Mouse (Mus musculus): Measurements from ENCODE around the gene Rer1. TPM values are rescaled to one million over a fixed set of nuclear protein-coding genes. Genes with fewer than 3 reads are reported as not detected.

Gene Rer1
- polyA plus RNA-seq, 1 experiment: 37.7 TPM

DNA sequence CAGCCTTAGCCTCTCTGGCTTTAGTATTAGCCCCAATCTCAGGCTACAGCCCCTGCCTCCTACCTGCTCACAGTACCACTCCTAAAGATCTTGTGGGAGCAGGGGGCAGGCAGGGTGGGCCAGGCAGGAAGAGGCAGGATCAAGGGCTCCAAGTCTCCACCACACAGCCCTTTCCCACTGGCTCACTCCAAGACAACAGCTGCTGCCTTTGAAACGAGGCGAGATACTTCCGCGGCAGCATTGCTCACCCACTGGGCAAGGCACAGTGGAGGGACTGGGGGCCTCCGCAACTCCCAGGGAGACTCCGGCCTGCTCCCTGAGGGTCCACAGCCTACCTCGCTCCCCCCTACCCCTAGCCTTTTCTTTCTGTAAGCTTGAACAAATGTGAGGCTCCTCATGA is 52.0 kb downstream of the Rer1 start:
- no peak for TF ChIP-seq POLR2A (IDR thresholded peaks at IDR 0.05; ENCODE audit: low read depth, low read length)
- TF ChIP-seq CTCF (IDR thresholded peaks at IDR 0.05; ENCODE audit: extremely low read depth, insufficient read depth, insufficient read length, insufficient replicate concordance): no peak
- Histone ChIP-seq H3K27ac (ENCODE audit: insufficient read depth, low read length) (no peak overlapping the region), H3K36me3 (ENCODE audit: control insufficient read depth, insufficient read depth, low read length) (no peaks in the 10 kb centered on the region), H3K4me1 (ENCODE audit: control insufficient read depth, insufficient read depth, insufficient read length) (no peaks in the 10 kb centered on the region), H3K27me3 (ENCODE audit: control insufficient read depth, insufficient read depth, low read length) (no peaks in the 10 kb centered on the region), H3K4me3 (ENCODE audit: extremely low read depth, insufficient read depth, insufficient read length) (no peak overlapping the region)
- DNase-seq (ENCODE audit: low read depth in 1 of 2, low spot score in 2 of 2): no peak
- WGBS: 40% methylated on average over 7 of the region's 7 CpGs

DNA sequence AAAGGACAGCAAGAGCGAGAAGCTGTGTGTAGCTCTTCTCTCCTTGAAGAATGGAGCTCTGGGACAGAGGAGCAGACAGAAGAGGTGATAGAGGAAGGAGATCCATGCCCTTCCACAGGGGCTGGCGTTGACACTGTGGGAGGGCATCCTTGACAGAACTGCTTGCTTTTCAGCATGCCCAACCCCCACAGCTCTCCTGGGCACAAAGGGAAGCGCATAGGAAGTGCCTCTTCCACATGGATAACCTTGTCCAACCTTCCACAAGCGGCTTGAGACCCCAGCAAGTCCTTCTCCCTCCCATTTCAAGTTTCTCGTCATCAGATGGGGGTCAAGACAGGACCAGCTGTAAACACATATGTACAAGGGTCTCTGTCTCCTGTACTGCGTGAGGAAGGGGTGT is 53.1 kb downstream of the Rer1 start:
- no peaks in the 10 kb centered on the region for H3K4me1 ChIP-seq (ENCODE audit: control insufficient read depth, insufficient read depth, insufficient read length)
- TF ChIP-seq POLR2A (IDR thresholded peaks at IDR 0.05; ENCODE audit: low read depth, low read length): no peak
- TF ChIP-seq CTCF (IDR thresholded peaks at IDR 0.05; ENCODE audit: extremely low read depth, insufficient read depth, insufficient read length, insufficient replicate concordance): no peak
- no peak overlapping the region for H3K4me3 ChIP-seq (ENCODE audit: extremely low read depth, insufficient read depth, insufficient read length)
- H3K27me3 ChIP-seq (ENCODE audit: control insufficient read depth, insufficient read depth, low read length): no peaks in the 10 kb centered on the region
- WGBS: 43% methylated on average over 6 of the region's 6 CpGs
- no peaks in the 10 kb centered on the region for H3K36me3 ChIP-seq (ENCODE audit: control insufficient read depth, insufficient read depth, low read length)
- H3K27ac ChIP-seq (ENCODE audit: insufficient read depth, low read length): no peak overlapping the region
- DNase-seq (ENCODE audit: low read depth in 1 of 2, low spot score in 2 of 2): no peak

DNA sequence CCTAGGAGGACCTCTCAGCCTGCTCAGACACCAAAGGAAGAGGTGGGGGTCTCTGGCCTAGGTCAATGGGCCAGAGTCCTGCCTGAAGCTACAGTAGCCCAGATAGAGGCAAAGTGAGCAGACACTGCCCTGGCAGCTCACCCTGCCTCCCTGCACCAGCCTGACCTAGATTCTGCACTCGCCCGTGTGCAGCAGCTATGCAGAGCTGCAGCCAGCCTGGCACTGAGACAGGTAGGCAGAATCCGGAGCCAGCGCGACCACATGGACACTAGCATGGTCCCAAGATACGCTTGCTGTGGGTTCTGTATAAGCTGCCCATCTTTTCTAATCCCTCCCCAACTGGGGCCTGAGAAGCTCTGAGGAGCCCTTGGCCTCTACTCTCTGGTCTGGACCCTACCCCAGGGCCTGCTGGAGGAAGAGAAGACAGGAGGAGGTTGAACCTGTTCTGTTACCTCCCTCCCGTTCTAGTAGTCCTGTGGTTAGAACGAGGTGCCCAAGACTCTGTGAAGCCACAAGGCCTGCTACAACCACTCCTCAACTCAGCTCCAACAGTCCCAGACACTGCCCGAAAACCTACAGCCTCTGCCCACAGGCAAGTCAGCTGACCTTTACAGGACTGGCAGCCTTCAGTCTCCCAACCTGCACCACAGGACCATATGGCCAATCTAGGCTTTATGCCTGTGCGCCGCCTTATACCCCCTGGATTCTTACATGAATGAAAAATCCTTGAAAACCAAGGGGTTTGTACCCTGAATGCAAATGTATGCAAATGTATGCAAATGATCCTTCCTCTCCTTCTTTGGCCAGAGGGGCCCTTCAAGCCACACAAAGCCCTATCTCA is 61.8 kb downstream of the Rer1 start:
- H3K27ac ChIP-seq (ENCODE audit: insufficient read depth, low read length): no peak overlapping the region
- WGBS: 86% methylated on average over 11 of the region's 11 CpGs
- H3K27me3 ChIP-seq (ENCODE audit: control insufficient read depth, insufficient read depth, low read length): no peaks in the 10 kb centered on the region
- H3K36me3 ChIP-seq (ENCODE audit: control insufficient read depth, insufficient read depth, low read length): no peaks in the 10 kb centered on the region
- H3K4me1 ChIP-seq (ENCODE audit: control insufficient read depth, insufficient read depth, insufficient read length): no peaks in the 10 kb centered on the region
- DNase-seq (ENCODE audit: low read depth in 1 of 2, low spot score in 2 of 2): no peak
- no peak for TF ChIP-seq CTCF (IDR thresholded peaks at IDR 0.05; ENCODE audit: extremely low read depth, insufficient read depth, insufficient read length, insufficient replicate concordance)
- TF ChIP-seq POLR2A (IDR thresholded peaks at IDR 0.05; ENCODE audit: low read depth, low read length): no peak
- no peak overlapping the region for H3K4me3 ChIP-seq (ENCODE audit: extremely low read depth, insufficient read depth, insufficient read length)

Other genes starting within 250 kb of the Rer1 start
- 0.01 TPM in 1 of 2 replicates, not detected in the other for gene Ttc34, start 248.9 kb downstream of the Rer1 start, polyA plus RNA-seq (2012; rRNA removed)
- 0.22 TPM in 2 replicates for gene Mmel1, start 216.8 kb downstream of the Rer1 start, polyA plus RNA-seq (2012; rRNA removed)
- gene Fam213b, start 187.2 kb downstream of the Rer1 start, polyA plus RNA-seq (2012; rRNA removed): 22.2 and 33.6 TPM in 2 replicates
- gene Tnfrsf14, start 157.8 kb downstream of the Rer1 start, polyA plus RNA-seq (2012; rRNA removed): 210 and 232 TPM in 2 replicates
- gene Hes5, start 125.5 kb downstream of the Rer1 start, polyA plus RNA-seq (2012; rRNA removed): 5.4 and 10.5 TPM in 2 replicates
- 58.0 and 69.5 TPM in 2 replicates for gene Pank4, start 122.3 kb downstream of the Rer1 start, polyA plus RNA-seq (2012; rRNA removed)
- 0.20 and 0.29 TPM in 2 replicates for gene Plch2, start 29.6 kb downstream of the Rer1 start, polyA plus RNA-seq (2012; rRNA removed)
- gene Pex10, start 19.4 kb downstream of the Rer1 start, polyA plus RNA-seq (2012; rRNA removed): 14.3 and 14.4 TPM in 2 replicates
- gene Morn1, start 195 bp upstream of the Rer1 start, polyA plus RNA-seq (2012; rRNA removed): 3.6 and 3.7 TPM in 2 replicates
- gene Ski, start 136.2 kb upstream of the Rer1 start, polyA plus RNA-seq (2012; rRNA removed): 32.2 and 40.6 TPM in 2 replicates
- gene Faap20, start 163.4 kb upstream of the Rer1 start, polyA plus RNA-seq (2012; rRNA removed): 43.2 and 64.8 TPM in 2 replicates